Mouse (Mus musculus) lung, postnatal 25 days (tissue): ENCODE measurements around the gene Smim4.

Experiments used
- DNase-seq: peaks from one replicate; pipeline ENCODE4 v3.0.0; 2022; ENCODE audit warnings: low spot score

Gene Smim4

GRCm38 (mm10) chr14:31138219-31138896 lies 9.6 kb upstream of the Smim4 start:
- no peak for DNase-seq

GRCm38 (mm10) chr14:31137791-31138190 lies 9.0 kb upstream of the Smim4 start:
- peak; percentile 23 for DNase-seq

GRCm38 (mm10) chr14:31137281-31137595 lies 8.5 kb upstream of the Smim4 start:
- no peak for DNase-seq

- no peak for DNase-seq
These were observed 7.9 kb upstream of the Smim4 start for GRCm38 (mm10) chr14:31136411-31137280.

- DNase-seq, result no peak
These were observed 7.0 kb upstream of the Smim4 start for GRCm38 (mm10) chr14:31135495-31136410.

- no peak for DNase-seq
These were observed 5.6 kb upstream of the Smim4 start for GRCm38 (mm10) chr14:31134015-31135000.

GRCm38 (mm10) chr14:31133023-31133665 lies 4.4 kb upstream of the Smim4 start:
- peak; percentile 79 for DNase-seq

- DNase-seq, result no peak
These were observed 3.8 kb upstream of the Smim4 start for GRCm38 (mm10) chr14:31132491-31132975.

GRCm38 (mm10) chr14:31132031-31132430 lies 3.3 kb upstream of the Smim4 start:
- peak; percentile 59 for DNase-seq

GRCm38 (mm10) chr14:31131272-31131821 lies 2.6 kb upstream of the Smim4 start:
- no peak for DNase-seq

- peak; percentile 90 for DNase-seq
These were observed 1.8 kb upstream of the Smim4 start, which contains the start of gene Nt5dc2 for GRCm38 (mm10) chr14:31130236-31131220. Gene Nt5dc2 (plus strand): TSS chr14:31131053.

- no peak for DNase-seq
These were observed 825 bp upstream of the Smim4 start for GRCm38 (mm10) chr14:31129326-31130235.

- peak; percentile 88 for DNase-seq
These were observed 493 bp downstream of the Smim4 start for GRCm38 (mm10) chr14:31128101-31128825.

GRCm38 (mm10) chr14:31126826-31127225 lies 1.9 kb downstream of the Smim4 start:
- DNase-seq, result no peak

GRCm38 (mm10) chr14:31125106-31126075 lies 3.4 kb downstream of the Smim4 start:
- DNase-seq, result peak; percentile 18

GRCm38 (mm10) chr14:31115522-31115921 lies 13.2 kb downstream of the Smim4 start:
- no peak for DNase-seq
